Mouse (Mus musculus): ENCODE results near the gene Aadat. TPM values are rescaled to one million over a fixed set of nuclear protein-coding genes. Genes with fewer than 3 reads are reported as not detected.
"Not testable (repeated sequence)": the region's sequence is repeated elsewhere in the genome, so short reads cannot be mapped to it uniquely, and the experiment has no call there.

The Aadat gene
- polyA plus RNA-seq, 2 experiments = 0.49 to 0.65 TPM

DNA sequence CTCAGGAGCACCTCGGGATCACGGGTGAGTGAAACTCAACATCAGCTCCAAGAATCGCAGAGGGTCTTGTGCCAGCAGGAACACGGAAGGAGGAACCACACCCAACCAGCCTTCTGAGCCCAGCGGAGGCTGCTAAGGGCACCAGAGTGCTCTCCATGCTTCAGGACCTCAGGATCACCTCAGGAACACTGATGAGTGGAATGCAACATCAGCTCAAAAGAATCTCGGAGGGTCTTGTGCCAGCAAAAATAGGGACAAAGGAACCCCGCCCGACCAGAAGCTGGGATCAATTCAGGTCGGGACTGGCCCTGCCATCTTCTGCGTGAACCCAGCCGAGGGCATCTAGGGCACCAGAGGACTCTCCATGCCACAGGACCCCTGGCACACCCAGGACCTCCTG lies 11.1 kb upstream of the Aadat start:
- Histone ChIP-seq H3K27me3 (ENCODE audit: control insufficient read depth, insufficient read depth, low read length) (no peaks in the 10 kb centered on the region), H3K4me3 (replicated peaks; ENCODE audit: low read length) (no peak overlapping the region), H3K9me3 (ENCODE audit: control insufficient read depth, low read length) (no peaks in the 10 kb centered on the region), H3K9ac (ENCODE audit: low read depth, low read length, severe bottlenecking) (no peak overlapping the region), H3K27ac (replicated peaks; ENCODE audit: low read depth, low read length) (no peak overlapping the region), H3K4me2 (replicated peaks; ENCODE audit: low read depth, low read length, severe bottlenecking) (no peak overlapping the region), H3K36me3 (ENCODE audit: control insufficient read depth, insufficient read depth, low read length) (no peaks in the 10 kb centered on the region), H3K4me1 (ENCODE audit: control insufficient read depth, insufficient read depth, low read length) (no peaks in the 10 kb centered on the region)
- DNase-seq (ENCODE audit: low spot score) = no peak
- ATAC-seq (ENCODE audit: low FRiP score, low read depth) = no peak
- WGBS = 94% methylated on average over 11 of the region's 11 CpGs
- TF ChIP-seq POLR2A (IDR thresholded peaks at IDR 0.05; ENCODE audit: borderline replicate concordance, extremely low read depth, insufficient read depth, insufficient read length) = no peak

GRCm38 (mm10) chr8:60495046-60495445 lies 10.7 kb upstream of the Aadat start:
- WGBS = 85% methylated on average over 2 of the region's 2 CpGs
- H3K4me3 ChIP-seq (replicated peaks; ENCODE audit: low read length); H3K9me3 ChIP-seq (ENCODE audit: control insufficient read depth, low read length); ATAC-seq (ENCODE audit: low FRiP score, low read depth); H3K4me2 ChIP-seq (replicated peaks; ENCODE audit: low read depth, low read length, severe bottlenecking); DNase-seq (ENCODE audit: low spot score); H3K27ac ChIP-seq (replicated peaks; ENCODE audit: low read depth, low read length); H3K36me3 ChIP-seq (ENCODE audit: control insufficient read depth, insufficient read depth, low read length); H3K27me3 ChIP-seq (ENCODE audit: control insufficient read depth, insufficient read depth, low read length); H3K4me1 ChIP-seq (ENCODE audit: control insufficient read depth, insufficient read depth, low read length); H3K9ac ChIP-seq (ENCODE audit: low read depth, low read length, severe bottlenecking): not testable (repeated sequence)

DNA sequence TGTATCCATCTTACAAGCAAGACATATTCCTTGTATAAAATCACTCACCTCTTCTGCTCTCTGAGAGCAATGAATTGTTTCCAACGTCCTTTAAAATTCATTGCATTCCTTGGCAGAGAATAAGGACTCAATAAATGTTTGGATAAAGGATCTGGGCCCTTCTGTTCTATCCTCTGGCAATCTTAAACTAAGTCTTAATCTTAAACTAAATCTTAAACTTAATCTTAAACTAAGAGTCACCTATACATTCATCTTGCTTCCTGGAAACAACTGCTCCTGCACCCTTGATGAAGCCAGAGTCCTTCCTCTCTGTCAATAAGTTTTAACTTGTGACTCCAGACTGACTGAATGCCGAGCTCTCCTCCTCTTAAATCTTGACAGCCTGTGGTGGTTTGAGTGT lies 2.6 kb upstream of the Aadat start, which contains the start of gene Gm10283:
Gene Gm10283, minus strand, starts transcription at position 101 of the 400 bp plus-strand sequence.
- H3K27me3 ChIP-seq (ENCODE audit: control insufficient read depth, insufficient read depth, low read length) = no peaks in the 10 kb centered on the region
- no peak within 1 kb of the TSS for H3K4me3 ChIP-seq (replicated peaks; ENCODE audit: low read length)
- H3K9me3 ChIP-seq (ENCODE audit: control insufficient read depth, low read length) = no peaks in the 10 kb centered on the region
- no peak for ATAC-seq (ENCODE audit: low FRiP score, low read depth)
- no peak within 1 kb of the TSS for H3K4me2 ChIP-seq (replicated peaks; ENCODE audit: low read depth, low read length, severe bottlenecking)
- H3K27ac ChIP-seq (replicated peaks; ENCODE audit: low read depth, low read length) = no peak within 1 kb of the TSS
- no peak within 1 kb of the TSS for H3K9ac ChIP-seq (ENCODE audit: low read depth, low read length, severe bottlenecking)
- WGBS = 31% methylated on average over 2 of the region's 2 CpGs
- no peak for DNase-seq (ENCODE audit: low spot score)
- H3K4me1 ChIP-seq (ENCODE audit: control insufficient read depth, insufficient read depth, low read length) = no peaks in the 10 kb centered on the region
- no peaks in the 10 kb centered on the region for H3K36me3 ChIP-seq (ENCODE audit: control insufficient read depth, insufficient read depth, low read length)
- no peak for TF ChIP-seq POLR2A (IDR thresholded peaks at IDR 0.05; ENCODE audit: borderline replicate concordance, extremely low read depth, insufficient read depth, insufficient read length)

- no peak overlapping the region for H3K9ac ChIP-seq (ENCODE audit: low read depth, low read length, severe bottlenecking)
- no peak overlapping the region for H3K4me3 ChIP-seq (replicated peaks; ENCODE audit: low read length)
- ATAC-seq (ENCODE audit: low FRiP score, low read depth) = no peak
- H3K27me3 ChIP-seq (ENCODE audit: control insufficient read depth, insufficient read depth, low read length) = no peaks in the 10 kb centered on the region
- H3K36me3 ChIP-seq (ENCODE audit: control insufficient read depth, insufficient read depth, low read length) = no peaks in the 10 kb centered on the region
- no peak overlapping the region for H3K27ac ChIP-seq (replicated peaks; ENCODE audit: low read depth, low read length)
- no peak overlapping the region for H3K4me2 ChIP-seq (replicated peaks; ENCODE audit: low read depth, low read length, severe bottlenecking)
- no peak for TF ChIP-seq POLR2A (IDR thresholded peaks at IDR 0.05; ENCODE audit: borderline replicate concordance, extremely low read depth, insufficient read depth, insufficient read length)
- H3K9me3 ChIP-seq (ENCODE audit: control insufficient read depth, low read length) = no peaks in the 10 kb centered on the region
- no peak for DNase-seq (ENCODE audit: low spot score)
- no peaks in the 10 kb centered on the region for H3K4me1 ChIP-seq (ENCODE audit: control insufficient read depth, insufficient read depth, low read length)
These were observed 12.6 kb downstream of the Aadat start for GRCm38 (mm10) chr8:60518286-60518685.

- ATAC-seq (ENCODE audit: low FRiP score, low read depth) = no peak
- no peaks in the 10 kb centered on the region for H3K36me3 ChIP-seq (ENCODE audit: control insufficient read depth, insufficient read depth, low read length)
- DNase-seq (ENCODE audit: low spot score) = no peak
- no peaks in the 10 kb centered on the region for H3K4me1 ChIP-seq (ENCODE audit: control insufficient read depth, insufficient read depth, low read length)
- no peaks in the 10 kb centered on the region for H3K27me3 ChIP-seq (ENCODE audit: control insufficient read depth, insufficient read depth, low read length)
- no peak overlapping the region for H3K27ac ChIP-seq (replicated peaks; ENCODE audit: low read depth, low read length)
- WGBS = 69% methylated on average over 2 of the region's 2 CpGs
- TF ChIP-seq POLR2A (IDR thresholded peaks at IDR 0.05; ENCODE audit: borderline replicate concordance, extremely low read depth, insufficient read depth, insufficient read length) = no peak
- no peak overlapping the region for H3K9ac ChIP-seq (ENCODE audit: low read depth, low read length, severe bottlenecking)
- H3K4me3 ChIP-seq (replicated peaks; ENCODE audit: low read length) = no peak overlapping the region
- H3K9me3 ChIP-seq (ENCODE audit: control insufficient read depth, low read length) = no peaks in the 10 kb centered on the region
- no peak overlapping the region for H3K4me2 ChIP-seq (replicated peaks; ENCODE audit: low read depth, low read length, severe bottlenecking)
These were observed 29.2 kb downstream of the Aadat start for GRCm38 (mm10) chr8:60534945-60535344.

DNA sequence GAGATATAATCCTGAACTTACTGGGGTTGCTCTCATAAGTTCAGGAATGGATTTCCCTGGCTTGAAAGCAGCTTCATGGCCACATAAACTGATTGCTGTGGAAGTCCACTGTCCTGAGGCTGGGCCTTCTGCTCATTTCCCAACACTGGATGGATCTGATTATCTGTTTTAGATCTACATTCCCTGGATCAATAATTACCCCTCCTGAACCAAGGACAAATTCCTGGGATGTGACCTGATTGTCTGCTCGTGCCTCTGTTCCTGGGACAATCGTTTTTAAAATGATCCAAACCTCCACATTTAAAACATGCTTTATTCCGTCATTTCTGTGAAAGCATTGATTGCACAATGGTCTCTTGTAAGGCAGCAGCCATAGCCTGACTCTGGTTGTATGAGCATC lies 61.1 kb downstream of the Aadat start:
- Histone ChIP-seq H3K9me3 (ENCODE audit: control insufficient read depth, low read length) (no peaks in the 10 kb centered on the region), H3K4me3 (replicated peaks; ENCODE audit: low read length) (no peak overlapping the region), H3K4me2 (replicated peaks; ENCODE audit: low read depth, low read length, severe bottlenecking) (no peak overlapping the region), H3K9ac (ENCODE audit: low read depth, low read length, severe bottlenecking) (no peak overlapping the region), H3K27ac (replicated peaks; ENCODE audit: low read depth, low read length) (no peak overlapping the region), H3K27me3 (ENCODE audit: control insufficient read depth, insufficient read depth, low read length) (no peaks in the 10 kb centered on the region), H3K36me3 (ENCODE audit: control insufficient read depth, insufficient read depth, low read length) (no peaks in the 10 kb centered on the region), H3K4me1 (ENCODE audit: control insufficient read depth, insufficient read depth, low read length) (no peaks in the 10 kb centered on the region)
- no peak for DNase-seq (ENCODE audit: low spot score)
- no peak for TF ChIP-seq POLR2A (IDR thresholded peaks at IDR 0.05; ENCODE audit: borderline replicate concordance, extremely low read depth, insufficient read depth, insufficient read length)
- no peak for ATAC-seq (ENCODE audit: low FRiP score, low read depth)
- WGBS = 60% methylated on average over 3 of the region's 3 CpGs
